Mouse (Mus musculus): Measurements from ENCODE around the gene 4930524B15Rik. TPM values are rescaled to one million over a fixed set of nuclear protein-coding genes. Genes with fewer than 3 reads are reported as not detected.

The 4930524B15Rik gene
- polyA plus RNA-seq, 1 experiment from 2014 or later: 0.18 TPM

DNA sequence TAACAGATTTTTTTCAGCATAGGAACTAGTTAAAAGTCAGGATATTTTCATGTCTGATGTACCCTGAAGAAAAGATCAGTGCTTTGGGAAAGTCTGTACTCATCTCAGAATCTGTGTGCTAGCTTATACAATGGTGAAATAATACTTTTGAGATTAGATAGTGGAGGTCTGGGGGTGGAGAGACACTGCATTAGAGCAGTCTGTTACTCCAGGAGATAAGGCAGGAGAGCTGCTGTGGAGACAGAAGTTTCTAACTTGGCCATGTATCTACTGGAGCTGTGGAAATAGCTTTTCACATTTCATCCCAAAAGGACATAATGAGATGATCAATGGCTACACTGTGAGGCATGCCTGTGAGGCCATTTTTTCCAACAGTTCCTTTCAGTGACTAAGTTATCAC, 17.9 kb downstream of the 4930524B15Rik start:
- Histone ChIP-seq H3K36me3 (ENCODE audit: insufficient read depth, low read length) (no peaks in the 10 kb centered on the region), H3K4me1 (replicated peaks; ENCODE audit: insufficient read depth, low read length) (no peaks in the 10 kb centered on the region), H3K27me3 (ENCODE audit: insufficient read depth, low read length) (no peaks in the 10 kb centered on the region), H3K9ac (ENCODE audit: low read depth, low read length) (no peak overlapping the region), H3K9me3 (replicated peaks; ENCODE audit: low read length) (no peaks in the 10 kb centered on the region), H3K4me3 (replicated peaks; ENCODE audit: low read depth, low read length) (no peak overlapping the region), H3K27ac (no peak overlapping the region), H3K4me2 (ENCODE audit: low read length) (no peak overlapping the region)
- DNase-seq (ENCODE audit: low spot score): no peak
- no peak for ATAC-seq (replicated peaks; ENCODE audit: low FRiP score, low read depth)
- TF ChIP-seq CTCF (IDR thresholded peaks at IDR 0.05; ENCODE audit: low read depth): no peak

DNA sequence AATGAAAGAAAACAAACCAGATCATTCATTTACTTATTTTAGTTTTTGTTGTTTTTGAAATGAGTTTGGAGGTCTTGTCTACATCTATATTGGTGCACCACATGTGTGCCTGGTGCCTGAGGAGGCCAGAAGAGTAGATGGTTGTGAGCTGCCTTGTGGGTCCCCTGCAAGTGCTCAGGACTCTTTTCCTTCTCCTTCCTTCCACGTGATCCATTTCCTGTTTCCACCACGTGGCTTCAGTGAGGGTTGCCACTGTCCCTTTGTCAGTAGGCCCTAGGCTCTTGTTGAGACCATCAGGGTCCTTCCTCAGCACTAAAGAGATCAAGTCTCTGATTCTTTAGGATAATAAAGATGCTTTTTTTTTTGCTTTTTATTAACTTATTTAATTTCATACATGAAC, 19.4 kb downstream of the 4930524B15Rik start:
- no peaks in the 10 kb centered on the region for H3K36me3 ChIP-seq (ENCODE audit: insufficient read depth, low read length)
- H3K9ac ChIP-seq (ENCODE audit: low read depth, low read length): no peak overlapping the region
- H3K4me2 ChIP-seq (ENCODE audit: low read length): no peak overlapping the region
- 55% methylated on average over 2 of the region's 2 CpGs for WGBS
- H3K4me3 ChIP-seq (replicated peaks; ENCODE audit: low read depth, low read length): no peak overlapping the region
- no peaks in the 10 kb centered on the region for H3K9me3 ChIP-seq (replicated peaks; ENCODE audit: low read length)
- DNase-seq (ENCODE audit: low spot score): no peak
- H3K27me3 ChIP-seq (ENCODE audit: insufficient read depth, low read length): no peaks in the 10 kb centered on the region
- no peak overlapping the region for H3K27ac ChIP-seq
- ATAC-seq (replicated peaks; ENCODE audit: low FRiP score, low read depth): no peak
- no peaks in the 10 kb centered on the region for H3K4me1 ChIP-seq (replicated peaks; ENCODE audit: insufficient read depth, low read length)
- TF ChIP-seq CTCF (IDR thresholded peaks at IDR 0.05; ENCODE audit: low read depth): no peak

DNA sequence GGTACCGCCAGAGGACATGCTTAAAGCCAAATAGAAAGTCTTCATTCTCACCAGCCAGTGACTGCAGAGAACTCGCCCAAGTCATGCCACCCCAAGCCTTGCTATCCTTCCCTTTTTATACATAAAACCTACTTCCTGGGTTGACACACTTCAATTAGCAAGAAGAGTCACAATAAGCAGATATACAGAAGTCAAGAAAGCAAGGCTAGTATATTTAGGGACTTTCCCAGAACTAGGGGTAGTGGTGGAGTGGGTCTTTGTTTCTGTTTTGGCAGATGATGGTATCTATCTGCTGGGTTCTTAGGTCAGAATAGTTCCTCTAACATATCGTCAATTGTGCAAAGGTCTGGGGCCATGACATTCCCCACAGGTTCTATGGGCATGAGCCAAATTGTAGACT, 27.1 kb downstream of the 4930524B15Rik start:
- H3K4me2 ChIP-seq (ENCODE audit: low read length): no peak overlapping the region
- H3K4me1 ChIP-seq (replicated peaks; ENCODE audit: insufficient read depth, low read length): no peaks in the 10 kb centered on the region
- no peak for TF ChIP-seq CTCF (IDR thresholded peaks at IDR 0.05; ENCODE audit: low read depth)
- no peak overlapping the region for H3K9ac ChIP-seq (ENCODE audit: low read depth, low read length)
- ATAC-seq (replicated peaks; ENCODE audit: low FRiP score, low read depth) (no peak), DNase-seq (ENCODE audit: low spot score) (no peak)
- no peak overlapping the region for H3K27ac ChIP-seq
- 90% methylated on average over 3 of the region's 3 CpGs for WGBS
- no peaks in the 10 kb centered on the region for H3K27me3 ChIP-seq (ENCODE audit: insufficient read depth, low read length)
- no peaks in the 10 kb centered on the region for H3K36me3 ChIP-seq (ENCODE audit: insufficient read depth, low read length)
- H3K9me3 ChIP-seq (replicated peaks; ENCODE audit: low read length): no peaks in the 10 kb centered on the region
- no peak overlapping the region for H3K4me3 ChIP-seq (replicated peaks; ENCODE audit: low read depth, low read length)

DNA sequence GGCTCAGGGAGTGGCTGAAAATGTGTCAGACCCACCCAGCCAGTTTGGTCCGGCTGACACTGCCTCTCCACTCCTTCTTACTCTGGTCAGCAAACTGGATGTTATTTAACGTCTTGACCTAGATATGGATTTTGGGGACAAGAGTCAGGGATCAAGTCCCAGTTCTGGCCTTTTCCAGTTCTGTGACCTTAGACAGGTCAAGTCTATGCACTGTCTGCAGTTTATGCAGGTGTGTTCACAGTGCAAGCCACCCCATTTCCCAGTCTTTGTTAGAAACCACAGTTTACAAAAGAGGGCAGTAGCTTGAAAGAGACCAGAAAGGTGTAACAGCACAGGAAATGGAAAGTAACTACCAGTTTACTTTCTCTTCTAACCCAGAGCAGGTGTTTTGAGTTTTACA, 34.3 kb downstream of the 4930524B15Rik start:
- H3K27me3 ChIP-seq (ENCODE audit: insufficient read depth, low read length): no peaks in the 10 kb centered on the region
- no peaks in the 10 kb centered on the region for H3K9me3 ChIP-seq (replicated peaks; ENCODE audit: low read length)
- no peak for TF ChIP-seq CTCF (IDR thresholded peaks at IDR 0.05; ENCODE audit: low read depth)
- no peaks in the 10 kb centered on the region; the same call in 1 of the 2 replicates for H3K4me1 ChIP-seq (replicated peaks; ENCODE audit: insufficient read depth, low read length)
- ATAC-seq (replicated peaks; ENCODE audit: low FRiP score, low read depth) (no peak), DNase-seq (ENCODE audit: low spot score) (no peak)
- H3K4me3 ChIP-seq (replicated peaks; ENCODE audit: low read depth, low read length): no peak overlapping the region
- H3K27ac ChIP-seq: no peak overlapping the region
- no peak overlapping the region for H3K9ac ChIP-seq (ENCODE audit: low read depth, low read length)
- H3K36me3 ChIP-seq (ENCODE audit: insufficient read depth, low read length): no peaks in the 10 kb centered on the region
- WGBS: 52% methylated on average over 2 of the region's 2 CpGs
- no peak overlapping the region for H3K4me2 ChIP-seq (ENCODE audit: low read length)

DNA sequence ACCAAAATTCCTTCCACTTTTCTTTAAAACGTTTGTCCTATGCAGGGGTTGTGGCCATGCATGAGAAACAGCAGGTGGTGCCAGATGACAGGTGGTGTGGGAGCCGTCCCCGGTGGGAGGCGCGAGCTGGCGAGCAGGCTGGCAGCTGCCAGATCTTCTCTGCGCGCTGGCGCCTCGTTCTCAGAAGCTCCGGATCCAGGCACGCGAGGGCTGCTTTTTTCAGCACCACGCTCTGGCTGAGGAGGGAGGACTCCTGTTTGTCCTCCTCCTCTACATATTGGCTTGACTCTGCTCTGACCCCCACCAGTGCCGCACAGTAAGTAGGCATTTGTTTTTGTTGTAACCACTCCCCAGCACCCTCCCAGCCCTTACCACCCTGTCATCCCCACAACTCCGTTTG, 34.9 kb downstream of the 4930524B15Rik start, which contains the start of gene Nsg2:
Gene Nsg2, plus strand, starts transcription at position 183 of the 400 bp plus-strand sequence.
- WGBS: 0% methylated on average over 16 of the region's 16 CpGs
- peak; percentile 85 for DNase-seq (ENCODE audit: low spot score)
- Histone ChIP-seq H3K9ac (ENCODE audit: low read depth, low read length) (no peak within 1 kb of the TSS), H3K27ac (no peak within 1 kb of the TSS), H3K36me3 (ENCODE audit: insufficient read depth, low read length) (no peaks in the 10 kb centered on the region), H3K4me2 (ENCODE audit: low read length) (peak within 1 kb of the TSS; percentile 47), H3K9me3 (replicated peaks; ENCODE audit: low read length) (no peaks in the 10 kb centered on the region), H3K27me3 (ENCODE audit: insufficient read depth, low read length) (no peaks in the 10 kb centered on the region), H3K4me3 (replicated peaks; ENCODE audit: low read depth, low read length) (no peak within 1 kb of the TSS), H3K4me1 (replicated peaks; ENCODE audit: insufficient read depth, low read length) (no peaks in the 10 kb centered on the region; the same call in 1 of the 2 replicates)
- ATAC-seq (replicated peaks; ENCODE audit: low FRiP score, low read depth): peak; percentile 88
- peak; percentile 87 for TF ChIP-seq CTCF (IDR thresholded peaks at IDR 0.05; ENCODE audit: low read depth)

DNA sequence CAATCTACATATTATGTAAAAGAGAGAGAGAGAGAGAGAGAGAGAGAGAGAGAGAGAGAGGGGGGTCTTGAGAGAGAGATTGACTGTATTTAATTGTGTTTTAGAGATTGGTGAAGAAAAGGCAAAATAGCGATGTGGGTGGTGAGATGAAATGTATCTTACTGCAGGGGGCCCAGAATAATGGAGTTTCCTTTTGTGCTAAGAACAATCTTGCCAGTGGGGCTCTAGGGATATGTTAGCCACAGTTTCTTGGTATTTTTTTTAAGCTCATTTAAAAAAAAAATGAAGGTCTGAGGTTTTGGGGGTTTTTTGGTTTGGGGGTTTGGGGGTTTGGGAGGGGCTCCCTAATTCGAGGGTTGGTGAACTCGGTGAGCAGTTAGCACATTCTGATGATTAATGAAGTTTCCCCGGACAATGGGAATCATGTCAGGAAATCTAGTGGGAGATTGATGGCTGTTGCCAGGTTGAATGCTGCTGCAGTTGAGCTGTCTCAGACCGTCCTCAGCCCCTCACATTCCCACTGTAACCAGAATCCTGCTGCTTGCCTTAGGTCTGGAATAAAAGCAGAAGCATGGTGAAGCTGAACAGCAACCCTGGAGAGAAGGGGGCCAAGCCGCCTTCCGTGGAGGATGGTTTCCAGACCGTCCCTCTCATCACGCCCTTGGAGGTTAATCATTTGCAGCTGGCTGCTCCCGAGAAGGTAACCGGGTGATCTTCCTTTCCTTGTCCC, 36.0 kb downstream of the 4930524B15Rik start:
- TF ChIP-seq CTCF (IDR thresholded peaks at IDR 0.05; ENCODE audit: low read depth): no peak
- Histone ChIP-seq H3K9ac (ENCODE audit: low read depth, low read length) (no peak overlapping the region), H3K4me2 (ENCODE audit: low read length) (peak overlapping the region; percentile 23; the same call in 1 of the 2 replicates), H3K9me3 (replicated peaks; ENCODE audit: low read length) (no peaks in the 10 kb centered on the region), H3K36me3 (ENCODE audit: insufficient read depth, low read length) (no peaks in the 10 kb centered on the region), H3K4me3 (replicated peaks; ENCODE audit: low read depth, low read length) (no peak overlapping the region), H3K27ac (no peak overlapping the region), H3K4me1 (replicated peaks; ENCODE audit: insufficient read depth, low read length) (no peaks in the 10 kb centered on the region; the same call in 1 of the 2 replicates), H3K27me3 (ENCODE audit: insufficient read depth, low read length) (no peaks in the 10 kb centered on the region)
- no peak for DNase-seq (ENCODE audit: low spot score)
- ATAC-seq (replicated peaks; ENCODE audit: low FRiP score, low read depth): no peak
- WGBS: 9% methylated on average over 11 of the region's 11 CpGs
